Mouse (Mus musculus) E14TG2a.4 (cell line): Measurements from ENCODE around the gene Rubcn.

Experiments used
- CTCF ChIP-seq: conservative IDR thresholded peaks from 2 replicates; pipeline ENCODE4 v1.5.1; 2014; ENCODE audit warnings: low read length
- NANOG ChIP-seq: IDR thresholded peaks from 2 replicates; pipeline ENCODE4 v1.6.1; 2014; ENCODE audit warnings: borderline replicate concordance, low read length, mixed read lengths

GRCm38 (mm10) chr16:32867919-32868552, 9.5 kb downstream of the Rubcn start:
- no peak for TF ChIP-seq CTCF
- no peak for TF ChIP-seq NANOG
